Mouse (Mus musculus): ENCODE results near the gene Pacsin2.

DNA sequence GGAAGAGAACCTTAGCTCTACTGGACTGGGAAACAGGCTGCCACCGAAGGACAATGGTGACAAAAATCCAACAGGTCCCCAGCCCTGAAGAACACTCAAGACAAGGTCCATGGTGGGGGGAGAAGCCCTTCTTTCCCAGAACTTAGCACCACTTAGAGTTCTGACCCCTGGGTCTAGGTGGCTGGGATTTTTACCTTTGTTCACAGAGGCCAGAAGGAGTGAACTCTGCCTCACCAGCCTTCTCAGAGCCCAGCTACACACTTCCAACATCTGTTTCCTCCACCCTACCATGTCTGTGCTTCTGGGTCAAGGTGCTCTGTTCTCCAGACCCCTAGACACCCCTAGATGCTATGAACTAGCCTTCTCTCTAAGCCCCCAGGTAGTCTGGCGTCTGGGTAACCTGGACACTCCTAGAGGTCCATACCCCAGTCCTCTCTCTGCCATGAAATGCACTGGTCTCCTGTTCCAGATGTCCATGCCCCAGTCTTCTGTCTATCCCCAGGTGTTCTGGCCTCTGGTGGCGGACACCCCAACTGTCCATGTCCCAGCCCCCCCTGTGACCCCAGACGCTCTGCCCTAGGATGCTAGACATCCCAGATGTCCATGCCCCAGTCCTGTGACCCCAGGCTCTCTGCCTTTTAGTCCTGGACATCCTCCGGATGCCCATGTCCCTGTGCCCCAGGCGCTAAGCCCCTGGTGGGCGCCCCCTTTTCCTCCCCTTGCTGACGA is 115.0 kb downstream of the Pacsin2 start:
- TF ChIP-seq CTCF (IDR thresholded peaks at IDR 0.05; ENCODE audit: extremely low read depth, insufficient read length, insufficient replicate concordance, low read depth, low read length) (no peak), POLR2A (IDR thresholded peaks at IDR 0.05; ENCODE audit: low read depth, low read length) (no peak; the same call in 1 of the 2 replicates)
